Mouse (Mus musculus): ENCODE measurements at regions not wholly inside any gene's neighbourhood (a gene's known extent, or its start where the extent isn't known, plus 50 kb on each side); places are given as distances from the start of the nearest gene placed in this dataset.
"Not testable (repeated sequence)": the region's sequence is repeated elsewhere in the genome, so short reads cannot be mapped to it uniquely, and the experiment has no call there.

- DNase-seq (ENCODE audit: low read depth, low spot score) = not testable (repeated sequence)
Observed at GRCm38 (mm10) chr9:11441241-11441997, 536.8 kb upstream of the Cntn5 start.

- DNase-seq (ENCODE audit: low read depth, low spot score) = no peak
Observed at GRCm38 (mm10) chr9:11436443-11437167, 532.0 kb upstream of the Cntn5 start.

GRCm38 (mm10) chr9:11436014-11436413 is 531.4 kb upstream of the Cntn5 start:
- DNase-seq (ENCODE audit: low read depth, low spot score) = no peak

GRCm38 (mm10) chr9:11435019-11435418 is 530.4 kb upstream of the Cntn5 start:
- DNase-seq (ENCODE audit: low read depth, low spot score) = peak; percentile 79

GRCm38 (mm10) chr9:11426473-11426872 is 521.9 kb upstream of the Cntn5 start:
- no peak for DNase-seq (ENCODE audit: low read depth, low spot score)

- peak; percentile 32 for DNase-seq (ENCODE audit: low read depth, low spot score)
Observed at GRCm38 (mm10) chr9:11396829-11397228, 492.3 kb upstream of the Cntn5 start.

GRCm38 (mm10) chr9:11381648-11382075 is 477.1 kb upstream of the Cntn5 start:
- DNase-seq (ENCODE audit: low read depth, low spot score) = no peak

- no peak for DNase-seq (ENCODE audit: low read depth, low spot score)
Observed at GRCm38 (mm10) chr9:11380531-11380930, 476.0 kb upstream of the Cntn5 start.

- DNase-seq (ENCODE audit: low read depth, low spot score) = no peak
Observed at GRCm38 (mm10) chr9:11378046-11378445, 473.5 kb upstream of the Cntn5 start.

GRCm38 (mm10) chr9:11377586-11377985 is 473.0 kb upstream of the Cntn5 start:
- DNase-seq (ENCODE audit: low read depth, low spot score) = no peak

GRCm38 (mm10) chr9:11373294-11373903 is 468.8 kb upstream of the Cntn5 start:
- peak; percentile 3 for DNase-seq (ENCODE audit: low read depth, low spot score)

GRCm38 (mm10) chr9:11368056-11368455 is 463.5 kb upstream of the Cntn5 start:
- DNase-seq (ENCODE audit: low read depth, low spot score) = no peak

- peak; percentile 34 for DNase-seq (ENCODE audit: low read depth, low spot score)
Observed at GRCm38 (mm10) chr9:11328900-11329299, 424.3 kb upstream of the Cntn5 start.

- DNase-seq (ENCODE audit: low read depth, low spot score) = no peak
Observed at GRCm38 (mm10) chr9:11317221-11317620, 412.6 kb upstream of the Cntn5 start.

GRCm38 (mm10) chr9:11297116-11297515 is 392.5 kb upstream of the Cntn5 start:
- DNase-seq (ENCODE audit: low read depth, low spot score) = not testable (repeated sequence)

GRCm38 (mm10) chr9:11285135-11285534 is 380.6 kb upstream of the Cntn5 start:
- DNase-seq (ENCODE audit: low read depth, low spot score) = no peak

GRCm38 (mm10) chr9:11284549-11284948 is 380.0 kb upstream of the Cntn5 start:
- DNase-seq (ENCODE audit: low read depth, low spot score) = no peak

- DNase-seq (ENCODE audit: low read depth, low spot score) = no peak
Observed at GRCm38 (mm10) chr9:11279409-11280127, 375.0 kb upstream of the Cntn5 start.

- DNase-seq (ENCODE audit: low read depth, low spot score) = no peak
Observed at GRCm38 (mm10) chr9:11277810-11278209, 373.2 kb upstream of the Cntn5 start.

- no peak for DNase-seq (ENCODE audit: low read depth, low spot score)
Observed at GRCm38 (mm10) chr9:11276966-11277365, 372.4 kb upstream of the Cntn5 start.

- DNase-seq (ENCODE audit: low read depth, low spot score) = no peak
Observed at GRCm38 (mm10) chr9:11256848-11257247, 352.3 kb upstream of the Cntn5 start.

- DNase-seq (ENCODE audit: low read depth, low spot score) = no peak
Observed at GRCm38 (mm10) chr9:11206829-11207228, 302.3 kb upstream of the Cntn5 start.
